Mouse (Mus musculus): ENCODE data around the gene Cd86. TPM values are rescaled to one million over a fixed set of nuclear protein-coding genes. Genes with fewer than 3 reads are reported as not detected.

The Cd86 gene
- polyA plus RNA-seq, 1 experiment = not detected

DNA sequence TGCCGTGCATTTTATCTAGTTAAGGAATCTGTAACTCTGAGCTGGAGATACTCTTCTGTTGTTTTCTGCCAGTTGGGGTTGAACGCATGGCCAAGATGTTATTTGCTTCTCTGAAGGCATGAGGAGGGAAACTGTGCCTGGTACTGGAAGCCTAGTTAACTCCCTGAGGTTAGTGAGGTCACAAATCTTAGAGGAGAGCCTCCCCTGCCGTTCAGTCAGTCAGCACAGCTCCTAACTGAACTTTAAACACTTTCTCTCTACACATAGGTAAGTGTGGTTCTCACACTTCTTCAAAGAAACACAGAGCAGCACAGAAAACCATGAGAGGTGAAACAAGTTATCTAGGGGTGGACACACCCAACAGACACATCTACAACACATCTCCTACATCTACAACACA, 4.7 kb upstream of the Cd86 start:
- WGBS = 95% methylated on average over 3 of the region's 3 CpGs

DNA sequence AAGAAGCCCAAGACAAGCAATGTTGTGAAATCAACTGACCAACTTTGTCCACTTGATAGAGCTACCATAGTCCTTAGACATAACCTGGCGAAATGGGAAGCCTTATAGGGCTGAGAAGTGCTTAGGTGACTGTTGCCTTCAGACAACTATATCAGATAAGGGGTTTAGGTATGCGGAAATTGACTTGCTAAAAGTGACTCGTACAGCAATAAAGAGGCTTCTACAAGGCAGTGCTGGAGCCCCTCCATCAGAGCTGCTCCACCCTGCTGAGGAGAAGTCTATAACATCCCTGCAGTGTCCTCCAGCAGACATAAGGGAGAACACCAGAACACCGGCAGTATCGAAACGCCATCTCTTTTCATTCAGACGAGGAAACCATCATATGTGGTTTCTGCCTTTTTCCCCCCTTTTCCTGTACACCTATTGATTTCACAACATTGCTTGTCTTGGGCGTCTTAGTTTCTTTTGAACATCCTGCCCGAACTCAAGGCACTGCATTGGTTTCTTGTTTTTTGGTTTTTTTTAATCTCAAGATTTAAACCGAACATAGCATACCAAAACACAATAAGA, 652 bp upstream of the Cd86 start:
- Histone ChIP-seq H3K27ac (ENCODE audit: insufficient read depth, low read depth, low read length) (no peak overlapping the region), H3K4me3 (ENCODE audit: insufficient read depth, low read depth, low read length) (no peak overlapping the region), H3K4me1 (ENCODE audit: control insufficient read depth, insufficient read depth, low read length) (no peaks in the 10 kb centered on the region)
- WGBS = 93% methylated on average over 10 of the region's 10 CpGs
- TF ChIP-seq CTCF (IDR thresholded peaks at IDR 0.05; ENCODE audit: insufficient read depth, low read depth, low read length) (no peak), POLR2A (IDR thresholded peaks at IDR 0.05; ENCODE audit: insufficient read depth, low read depth, low read length) (no peak)

More for the DNA sequence above, 4.7 kb upstream of the Cd86 start:
- no peak overlapping the region for H3K27ac ChIP-seq (ENCODE audit: insufficient read depth, low read depth, low read length)
- no peaks in the 10 kb centered on the region for H3K4me1 ChIP-seq (ENCODE audit: control insufficient read depth, insufficient read depth, low read length)
- TF ChIP-seq POLR2A (IDR thresholded peaks at IDR 0.05; ENCODE audit: insufficient read depth, low read depth, low read length) = no peak
- TF ChIP-seq CTCF (IDR thresholded peaks at IDR 0.05; ENCODE audit: insufficient read depth, low read depth, low read length) = no peak
- no peak overlapping the region for H3K4me3 ChIP-seq (ENCODE audit: insufficient read depth, low read depth, low read length)

- TF ChIP-seq POLR2A (IDR thresholded peaks at IDR 0.05; ENCODE audit: insufficient read depth, low read depth, low read length) = no peak
- TF ChIP-seq CTCF (IDR thresholded peaks at IDR 0.05; ENCODE audit: insufficient read depth, low read depth, low read length) = no peak
- no peaks in the 10 kb centered on the region for H3K4me1 ChIP-seq (ENCODE audit: control insufficient read depth, insufficient read depth, low read length)
- WGBS = 85% methylated on average over 5 of the region's 5 CpGs
- no peak overlapping the region for H3K4me3 ChIP-seq (ENCODE audit: insufficient read depth, low read depth, low read length)
- no peak overlapping the region for H3K27ac ChIP-seq (ENCODE audit: insufficient read depth, low read depth, low read length)
Measured at GRCm38 (mm10) chr16:36663484-36663883, 2.4 kb downstream of the Cd86 start.

DNA sequence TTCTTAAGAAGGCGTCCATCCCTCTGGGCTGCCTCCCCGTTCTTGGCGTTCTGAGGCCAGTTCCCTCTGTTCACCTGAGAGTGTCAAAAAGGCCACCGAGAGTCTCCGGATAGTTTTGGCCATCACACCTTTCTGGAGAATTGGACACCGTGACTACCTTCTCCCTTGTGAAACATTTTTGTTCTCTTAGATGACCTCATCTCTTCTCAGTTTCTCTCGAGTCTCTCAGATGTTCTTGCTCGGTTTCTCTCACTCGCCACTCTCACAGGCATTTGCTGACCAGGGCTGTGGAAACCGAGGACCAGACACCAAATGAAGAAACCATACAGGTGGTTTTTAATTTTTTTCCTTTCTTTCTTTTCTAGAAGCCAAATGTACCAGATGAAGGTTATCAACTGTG, 4.6 kb downstream of the Cd86 start:
- WGBS = 92% methylated on average over 10 of the region's 10 CpGs
- TF ChIP-seq CTCF (IDR thresholded peaks at IDR 0.05; ENCODE audit: insufficient read depth, low read depth, low read length) = no peak
- TF ChIP-seq POLR2A (IDR thresholded peaks at IDR 0.05; ENCODE audit: insufficient read depth, low read depth, low read length) = no peak
- Histone ChIP-seq H3K4me1 (ENCODE audit: control insufficient read depth, insufficient read depth, low read length) (no peaks in the 10 kb centered on the region), H3K27ac (ENCODE audit: insufficient read depth, low read depth, low read length) (no peak overlapping the region), H3K4me3 (ENCODE audit: insufficient read depth, low read depth, low read length) (no peak overlapping the region)

GRCm38 (mm10) chr16:36655910-36656309, 10.0 kb downstream of the Cd86 start:
- no peak for TF ChIP-seq CTCF (IDR thresholded peaks at IDR 0.05; ENCODE audit: insufficient read depth, low read depth, low read length)
- no peak for TF ChIP-seq POLR2A (IDR thresholded peaks at IDR 0.05; ENCODE audit: insufficient read depth, low read depth, low read length)
- H3K27ac ChIP-seq (ENCODE audit: insufficient read depth, low read depth, low read length) = no peak overlapping the region
- WGBS = 83% methylated on average over 4 of the region's 4 CpGs
- no peak overlapping the region for H3K4me3 ChIP-seq (ENCODE audit: insufficient read depth, low read depth, low read length)
- H3K4me1 ChIP-seq (ENCODE audit: control insufficient read depth, insufficient read depth, low read length) = no peaks in the 10 kb centered on the region

DNA sequence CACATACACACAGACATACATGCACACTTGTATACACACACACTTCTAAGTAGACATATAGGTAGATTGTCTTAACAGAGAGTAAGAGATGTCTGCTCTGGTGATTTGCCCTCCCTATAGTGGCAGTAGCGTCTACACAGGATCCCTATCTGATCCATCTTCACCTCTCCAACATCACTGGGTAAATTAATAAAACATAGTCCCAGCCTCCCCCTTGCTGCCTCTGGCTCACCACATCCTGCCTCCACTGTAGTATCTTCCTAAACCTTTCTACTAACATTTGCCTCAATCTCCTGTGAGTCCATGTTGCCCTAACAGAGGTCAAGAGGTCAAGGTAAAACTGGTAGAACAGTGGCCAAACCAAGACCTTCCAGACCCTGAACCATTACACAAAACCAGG, 10.7 kb downstream of the Cd86 start:
- Histone ChIP-seq H3K4me1 (ENCODE audit: control insufficient read depth, insufficient read depth, low read length) (no peaks in the 10 kb centered on the region), H3K27ac (ENCODE audit: insufficient read depth, low read depth, low read length) (no peak overlapping the region), H3K4me3 (ENCODE audit: insufficient read depth, low read depth, low read length) (no peak overlapping the region)
- TF ChIP-seq CTCF (IDR thresholded peaks at IDR 0.05; ENCODE audit: insufficient read depth, low read depth, low read length) (no peak), POLR2A (IDR thresholded peaks at IDR 0.05; ENCODE audit: insufficient read depth, low read depth, low read length) (no peak)
- 97% methylated on average over 1 of the region's 1 CpGs for WGBS

DNA sequence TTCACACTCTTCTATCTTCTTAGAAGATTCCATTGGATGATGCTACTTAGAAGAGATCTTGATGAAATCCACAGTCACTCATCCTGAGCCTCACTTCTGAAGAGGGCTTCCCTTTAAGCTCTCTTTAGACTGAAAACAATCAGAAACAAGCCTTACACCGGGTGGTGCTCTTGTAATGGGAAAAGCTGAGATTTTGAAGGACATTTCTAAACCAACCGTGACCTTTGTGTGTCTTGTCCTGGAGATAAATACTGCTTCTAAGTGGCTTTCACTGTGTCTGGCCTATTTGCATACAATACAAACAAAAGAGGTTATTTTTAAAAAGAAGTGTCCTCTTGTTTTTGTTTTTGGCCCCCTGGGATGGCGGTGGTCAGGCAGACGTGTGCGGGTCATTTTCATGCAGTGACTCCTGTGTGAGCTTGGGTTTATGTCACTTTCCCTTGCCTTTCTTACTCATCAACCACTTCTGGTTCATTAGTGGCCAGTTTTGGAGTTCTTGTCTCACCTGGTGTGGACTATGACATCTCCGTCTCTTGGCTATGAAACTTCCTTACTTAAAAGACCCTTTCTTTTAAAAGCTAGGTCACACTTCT, 14.6 kb downstream of the Cd86 start:
- no peak for TF ChIP-seq POLR2A (IDR thresholded peaks at IDR 0.05; ENCODE audit: insufficient read depth, low read depth, low read length)
- no peak for TF ChIP-seq CTCF (IDR thresholded peaks at IDR 0.05; ENCODE audit: insufficient read depth, low read depth, low read length)
- H3K27ac ChIP-seq (ENCODE audit: insufficient read depth, low read depth, low read length) = no peak overlapping the region
- 73% methylated on average over 6 of the region's 6 CpGs for WGBS
- H3K4me3 ChIP-seq (ENCODE audit: insufficient read depth, low read depth, low read length) = no peak overlapping the region
- no peaks in the 10 kb centered on the region for H3K4me1 ChIP-seq (ENCODE audit: control insufficient read depth, insufficient read depth, low read length)

GRCm38 (mm10) chr16:36650511-36650910, 15.4 kb downstream of the Cd86 start:
- 92% methylated on average over 4 of the region's 4 CpGs for WGBS

GRCm38 (mm10) chr16:36649304-36649703, 16.6 kb downstream of the Cd86 start:
- Histone ChIP-seq H3K27ac (ENCODE audit: insufficient read depth, low read depth, low read length) (no peak overlapping the region), H3K4me1 (ENCODE audit: control insufficient read depth, insufficient read depth, low read length) (peaks cover 3% of the 10 kb centered on the region), H3K4me3 (ENCODE audit: insufficient read depth, low read depth, low read length) (no peak overlapping the region)
- TF ChIP-seq CTCF (IDR thresholded peaks at IDR 0.05; ENCODE audit: insufficient read depth, low read depth, low read length) (no peak), POLR2A (IDR thresholded peaks at IDR 0.05; ENCODE audit: insufficient read depth, low read depth, low read length) (no peak)
- 22% methylated on average over 3 of the region's 3 CpGs for WGBS

More at GRCm38 (mm10) chr16:36650511-36650910, 15.4 kb downstream of the Cd86 start:
- H3K4me3 ChIP-seq (ENCODE audit: insufficient read depth, low read depth, low read length) = no peak overlapping the region
- H3K4me1 ChIP-seq (ENCODE audit: control insufficient read depth, insufficient read depth, low read length) = no peaks in the 10 kb centered on the region
- TF ChIP-seq CTCF (IDR thresholded peaks at IDR 0.05; ENCODE audit: insufficient read depth, low read depth, low read length) (no peak), POLR2A (IDR thresholded peaks at IDR 0.05; ENCODE audit: insufficient read depth, low read depth, low read length) (no peak)
- no peak overlapping the region for H3K27ac ChIP-seq (ENCODE audit: insufficient read depth, low read depth, low read length)

All from olfactory bulb, adult 2 months (tissue).